Mouse (Mus musculus) ES-Bruce4 (cell line): ENCODE results near the gene Gm2163.
"Not testable (repeated sequence)": the region's sequence is repeated elsewhere in the genome, so short reads cannot be mapped to it uniquely, and the experiment has no call there.

Experiments
- CTCF ChIP-seq: IDR thresholded peaks from one replicate; pipeline ENCODE4 v1.8.1; 2011; ENCODE audit warnings: low read depth, low read length
- POLR2A ChIP-seq: IDR thresholded peaks from one replicate; pipeline ENCODE4 v1.8.1; 2011; ENCODE audit warnings: low read length; ENCODE audit not compliant: insufficient read depth

- TF ChIP-seq CTCF, POLR2A: not testable (repeated sequence)
Measured at GRCm38 (mm10) chr4:42629419-42629818, 162.9 kb downstream of the Gm2163 start, which contains the start of gene Gm2564.
